Mouse (Mus musculus) MEL (cell line): ENCODE results near the gene Pxt1. TPM values are rescaled to one million over a fixed set of nuclear protein-coding genes. Genes with fewer than 3 reads are reported as not detected.

Experiments used
- DNase-seq: peaks from one replicate; pipeline ENCODE4 v3.0.0; 2011; ENCODE audit warnings: low read depth, low spot score
- H3K27ac ChIP-seq: 2 replicates; pipeline ENCODE4 v1.5.1; 2012; ENCODE audit warnings: low read depth, mild to moderate bottlenecking, control low read depth, low read length, moderate library complexity; ENCODE audit not compliant: control insufficient read depth
- H3K27me3 ChIP-seq, 2 experiments: fragments of 150-350 bp in 1 of 2; sonication (generic) in 1 of 2; 2 replicates each; pipeline ENCODE4 v1.6.1; 2012; ENCODE audit warnings: low read length in 2 of 2, mild to moderate bottlenecking in 2 of 2, improper control_type of control experiment in 1 of 2, moderate library complexity in 1 of 2; ENCODE audit not compliant: insufficient read depth in 2 of 2, control insufficient read depth in 1 of 2
- H3K36me3 ChIP-seq, 2 experiments: 2 replicates each; pipeline ENCODE4 v1.6.1; 2012 to 2014; ENCODE audit warnings: low read length in 2 of 2, improper control_type of control experiment in 1 of 2, inconsistent platforms in 1 of 2, mild to moderate bottlenecking in 1 of 2; ENCODE audit not compliant: insufficient read depth in 2 of 2, control insufficient read depth in 1 of 2
- H3K4me1 ChIP-seq, 2 experiments: fragments of 150-350 bp in 1 of 2; sonication (generic) in 1 of 2; 2 replicates each; pipeline ENCODE4 v1.6.1; 2012; ENCODE audit warnings: low read length in 2 of 2, improper control_type of control experiment in 1 of 2, mild to moderate bottlenecking in 1 of 2; ENCODE audit not compliant: insufficient read depth in 2 of 2, control insufficient read depth in 1 of 2
- H3K4me3 ChIP-seq, 2 experiments: fragments of 150-350 bp in 1 of 2; sonication (generic) in 1 of 2; 2 replicates each; pipeline ENCODE4 v1.5.1; 2012; ENCODE audit warnings: low read depth in 2 of 2, low read length in 2 of 2, mild to moderate bottlenecking in 2 of 2, moderate library complexity in 2 of 2, control low read depth in 1 of 2, improper control_type of control experiment in 1 of 2; ENCODE audit not compliant: control insufficient read depth in 1 of 2, insufficient read depth in 1 of 2
- H3K79me2 ChIP-seq: 2 replicates; pipeline ENCODE4 v1.6.1; 2012; ENCODE audit warnings: mild to moderate bottlenecking, low read length, moderate library complexity; ENCODE audit not compliant: control insufficient read depth, poor library complexity, insufficient read depth
- H3K9ac ChIP-seq: 2 replicates; pipeline ENCODE4 v1.6.1; 2012; ENCODE audit warnings: low read depth, mild to moderate bottlenecking, control low read depth, low read length, moderate library complexity; ENCODE audit not compliant: control insufficient read depth, poor library complexity, severe bottlenecking
- H3K9me3 ChIP-seq: fragments of 150-350 bp; sonication (generic); replicated peaks from 2 replicates; pipeline ENCODE4 v1.6.1; 2012; ENCODE audit warnings: mild to moderate bottlenecking, low read length, improper control_type of control experiment, moderate library complexity; ENCODE audit not compliant: insufficient read depth
- BHLHE40 ChIP-seq: IDR thresholded peaks from 2 replicates; pipeline ENCODE4 v1.6.1; 2012; ENCODE audit warnings: low read depth, mild to moderate bottlenecking, inconsistent platforms, low read length, improper control_type of control experiment, borderline replicate concordance
- CHD1 ChIP-seq: IDR thresholded peaks from 2 replicates; pipeline ENCODE4 v1.6.1; 2012; ENCODE audit warnings: low read depth, mild to moderate bottlenecking, inconsistent platforms, low read length, improper control_type of control experiment
- CTCF ChIP-seq, 3 experiments: IDR thresholded peaks in 2 of 3; conservative IDR thresholded peaks in 1 of 3; 2 replicates each; pipeline ENCODE4 v1.5.1; 2011 to 2012; ENCODE audit warnings: low read length in 3 of 3, low read depth in 2 of 3, mild to moderate bottlenecking in 2 of 3, improper control_type of control experiment in 1 of 3, inconsistent platforms in 1 of 3, mixed read lengths in 1 of 3, moderate library complexity in 1 of 3; ENCODE audit not compliant: control insufficient read depth in 1 of 3, insufficient read depth in 1 of 3, poor library complexity in 1 of 3, severe bottlenecking in 1 of 3
- E2F4 ChIP-seq: IDR thresholded peaks from 2 replicates; pipeline ENCODE4 v1.6.1; 2011; ENCODE audit warnings: low read depth, low read length, improper control_type of control experiment, borderline replicate concordance
- EP300 ChIP-seq, 2 experiments: IDR thresholded peaks; 2 replicates each; pipeline ENCODE4 v1.6.1; 2011; ENCODE audit warnings: improper control_type of control experiment in 2 of 2, low read length in 2 of 2, low read depth in 1 of 2, mild to moderate bottlenecking in 1 of 2
- GATA1 ChIP-seq: IDR thresholded peaks from 2 replicates; pipeline ENCODE4 v1.6.1; 2011; ENCODE audit warnings: low read depth, low read length, improper control_type of control experiment
- HCFC1 ChIP-seq: IDR thresholded peaks from 2 replicates; pipeline ENCODE4 v1.6.1; 2012; ENCODE audit warnings: low read depth, mild to moderate bottlenecking, inconsistent platforms, low read length, improper control_type of control experiment, moderate library complexity
- MAX ChIP-seq: IDR thresholded peaks from 2 replicates; pipeline ENCODE4 v1.6.1; 2011; ENCODE audit warnings: low read length, improper control_type of control experiment
- MXI1 ChIP-seq: IDR thresholded peaks from 2 replicates; pipeline ENCODE4 v1.6.1; 2011; ENCODE audit warnings: mild to moderate bottlenecking, low read depth, low read length, improper control_type of control experiment
- MYB ChIP-seq: IDR thresholded peaks from 2 replicates; pipeline ENCODE4 v1.6.1; 2011; ENCODE audit warnings: mild to moderate bottlenecking, low read depth, low read length, improper control_type of control experiment
- MYC ChIP-seq: IDR thresholded peaks from 2 replicates; pipeline ENCODE4 v1.6.1; 2011; ENCODE audit warnings: low read depth, mild to moderate bottlenecking, low read length, improper control_type of control experiment, moderate library complexity
- NELFE ChIP-seq: IDR thresholded peaks from 2 replicates; pipeline ENCODE4 v1.6.1; 2011; ENCODE audit warnings: low read depth, low read length, improper control_type of control experiment
- NRF1 ChIP-seq: IDR thresholded peaks from 2 replicates; pipeline ENCODE4 v1.6.1; 2014; ENCODE audit warnings: low read depth, mild to moderate bottlenecking, inconsistent platforms, low read length, improper control_type of control experiment, moderate library complexity; ENCODE audit not compliant: poor library complexity, insufficient read depth, severe bottlenecking
- POLR2A ChIP-seq, 2 experiments: IDR thresholded peaks; 2 replicates each; pipeline ENCODE4 v1.6.1; 2011 to 2012; ENCODE audit warnings: low read length in 2 of 2, mild to moderate bottlenecking in 2 of 2, control low read depth in 1 of 2, improper control_type of control experiment in 1 of 2, low read depth in 1 of 2, moderate library complexity in 1 of 2; ENCODE audit not compliant: control insufficient read depth in 1 of 2, insufficient read depth in 1 of 2, poor library complexity in 1 of 2
- POLR2AphosphoS2 ChIP-seq: IDR thresholded peaks from 2 replicates; pipeline ENCODE4 v1.6.1; 2011; ENCODE audit warnings: low read length, improper control_type of control experiment
- POLR2AphosphoS5 ChIP-seq: IDR thresholded peaks from 2 replicates; pipeline ENCODE4 v1.6.1; 2012; ENCODE audit warnings: low read depth, borderline replicate concordance, mild to moderate bottlenecking, inconsistent platforms, low read length, moderate library complexity, mixed read lengths
- RAD21 ChIP-seq: IDR thresholded peaks from 2 replicates; pipeline ENCODE4 v1.6.1; 2011; ENCODE audit warnings: mild to moderate bottlenecking, low read depth, low read length, improper control_type of control experiment
- RCOR1 ChIP-seq: IDR thresholded peaks from 2 replicates; pipeline ENCODE4 v1.6.1; 2012; ENCODE audit warnings: low read depth, mild to moderate bottlenecking, inconsistent platforms, low read length, improper control_type of control experiment
- SIN3A ChIP-seq: IDR thresholded peaks from 2 replicates; pipeline ENCODE4 v1.6.1; 2012; ENCODE audit warnings: low read length, improper control_type of control experiment, inconsistent platforms
- SMC3 ChIP-seq: IDR thresholded peaks from 2 replicates; pipeline ENCODE4 v1.6.1; 2011; ENCODE audit warnings: low read depth, low read length, improper control_type of control experiment
- TAL1 ChIP-seq: IDR thresholded peaks from 2 replicates; pipeline ENCODE4 v1.6.1; 2012; ENCODE audit warnings: mild to moderate bottlenecking, inconsistent platforms, low read length, moderate library complexity, mixed read lengths
- TBP ChIP-seq: IDR thresholded peaks from 2 replicates; pipeline ENCODE4 v1.8.0; 2011; ENCODE audit warnings: low read depth, low read length, improper control_type of control experiment
- TCF12 ChIP-seq: IDR thresholded peaks from 2 replicates; pipeline ENCODE4 v1.6.1; 2014; ENCODE audit warnings: low read depth, mild to moderate bottlenecking, inconsistent platforms, low read length, improper control_type of control experiment, moderate library complexity
- UBTF ChIP-seq: IDR thresholded peaks from 2 replicates; pipeline ENCODE4 v1.6.1; 2012; ENCODE audit warnings: low read depth, mild to moderate bottlenecking, inconsistent platforms, low read length, improper control_type of control experiment, moderate library complexity, borderline replicate concordance; ENCODE audit not compliant: insufficient read depth
- USF2 ChIP-seq, 2 experiments: IDR thresholded peaks; 2 replicates each; pipeline ENCODE4 v1.6.1; 2011 to 2012; ENCODE audit warnings: improper control_type of control experiment in 2 of 2, low read length in 2 of 2, borderline replicate concordance in 1 of 2, inconsistent platforms in 1 of 2, low read depth in 1 of 2, mild to moderate bottlenecking in 1 of 2; ENCODE audit not compliant: insufficient read depth in 1 of 2
- ZC3H11A ChIP-seq: IDR thresholded peaks from 2 replicates; pipeline ENCODE4 v1.6.1; 2012; ENCODE audit warnings: low read depth, mild to moderate bottlenecking, inconsistent platforms, low read length, improper control_type of control experiment
- ZKSCAN1 ChIP-seq: IDR thresholded peaks from 2 replicates; pipeline ENCODE4 v1.6.1; 2012; ENCODE audit warnings: low read depth, mild to moderate bottlenecking, inconsistent platforms, low read length, improper control_type of control experiment, moderate library complexity
- ZNF384 ChIP-seq: IDR thresholded peaks from 2 replicates; pipeline ENCODE4 v1.6.1; 2012; ENCODE audit warnings: low read depth, mild to moderate bottlenecking, inconsistent platforms, low read length, improper control_type of control experiment
- polyA plus RNA-seq, 2 experiments: library from polyadenylated mRNA; stranded (reverse) in 1 of 2; unstranded in 1 of 2; fragments of >175 nt in 1 of 2; fragments of >200 nt in 1 of 2; gene quantifications; 2 replicates each; pipeline versions ENCODE4 v1.2.1 to v1.2.4; 2012; ENCODE audit warnings: low replicate concordance in 2 of 2, low read depth in 1 of 2; ENCODE audit not compliant: insufficient read length in 2 of 2, insufficient read depth in 1 of 2, missing spikeins in 1 of 2
- total RNA-seq: library from RNA; depleted of rRNA; stranded (reverse); fragments of 300-350 nt; gene quantifications from 2 replicates; pipeline ENCODE4 v1.2.3, GENCODE M21; 2012

Gene Pxt1
- total and polyA plus RNA-seq, 3 experiments = not detected

GRCm38 (mm10) chr17:28981081-28981480 lies 37.4 kb upstream of the Pxt1 start:
- H3K27ac ChIP-seq = no peak overlapping the region
- no peaks in the 10 kb centered on the region; a peak in 2 of 4 replicates for H3K36me3 ChIP-seq

GRCm38 (mm10) chr17:28979091-28979490 lies 35.5 kb upstream of the Pxt1 start:
- Histone ChIP-seq H3K9ac (no peak overlapping the region), H3K36me3 (no peaks in the 10 kb centered on the region; a peak in 1 of 4 replicates), H3K27me3 (no peaks in the 10 kb centered on the region), H3K9me3 (no peaks in the 10 kb centered on the region), H3K27ac (no peak overlapping the region), H3K79me2 (no peaks in the 10 kb centered on the region), H3K4me1 (no peaks in the 10 kb centered on the region), H3K4me3 (no peak overlapping the region)
- DNase-seq = no peak
- TF ChIP-seq E2F4 (no peak), GATA1 (no peak), MXI1 (no peak), TAL1 (no peak), HCFC1 (no peak), RCOR1 (no peak), USF2 (IDR thresholded peaks at IDR 0.05; ENCODE audit: borderline replicate concordance in 1 of 2, insufficient read depth in 1 of 2, low read depth in 1 of 2, low read length in 2 of 2) (no peak), CTCF (IDR thresholded peaks at IDR 0.05 in 2 of 3, conservative IDR thresholded peaks at IDR 0.05 in 1 of 3; ENCODE audit: control insufficient read depth in 1 of 3, insufficient read depth in 1 of 3, low read depth in 2 of 3, low read length in 3 of 3, poor library complexity in 1 of 3, severe bottlenecking in 1 of 3) (no peak), ZNF384 (no peak), ZC3H11A (no peak), POLR2AphosphoS2 (no peak), POLR2AphosphoS5 (no peak), CHD1 (no peak), BHLHE40 (no peak), UBTF (no peak), MAX (no peak)

More at GRCm38 (mm10) chr17:28981081-28981480, 37.4 kb upstream of the Pxt1 start:
- Histone ChIP-seq H3K9me3 (no peaks in the 10 kb centered on the region), H3K79me2 (no peaks in the 10 kb centered on the region)
- no peak for TF ChIP-seq NRF1
- TF ChIP-seq TBP = no peak
- no peak for TF ChIP-seq POLR2A (IDR thresholded peaks at IDR 0.05; ENCODE audit: control insufficient read depth in 1 of 2, insufficient read depth in 1 of 2, low read depth in 1 of 2, low read length in 2 of 2, poor library complexity in 1 of 2)
- no peak for TF ChIP-seq ZKSCAN1
- no peak for TF ChIP-seq MXI1
- TF ChIP-seq UBTF = no peak
- no peak for TF ChIP-seq RAD21
- TF ChIP-seq NELFE = no peak
- no peak for TF ChIP-seq MAX
- TF ChIP-seq ZC3H11A = no peak
- no peak for TF ChIP-seq POLR2AphosphoS5
- TF ChIP-seq TCF12 = no peak
- no peak for TF ChIP-seq SMC3
- TF ChIP-seq EP300 (IDR thresholded peaks at IDR 0.05; ENCODE audit: low read depth in 1 of 2, low read length in 2 of 2) = no peak
- no peak for TF ChIP-seq SIN3A
- no peak for TF ChIP-seq ZNF384
- TF ChIP-seq MYB = no peak
- TF ChIP-seq MYC = no peak
- TF ChIP-seq, all 39 proteins: peak for 0
- Histone ChIP-seq H3K9ac (no peak overlapping the region), H3K27me3 (no peaks in the 10 kb centered on the region), H3K4me3 (no peak overlapping the region), H3K4me1 (no peaks in the 10 kb centered on the region)
- no peak for DNase-seq
